ENCODE assay signal across 16 mouse cellular contexts in genomic region chr1:88406078-88406806, GRCm38 (mm10). TPM values are rescaled to one million over a fixed set of nuclear protein-coding genes. Genes with fewer than 3 reads are reported as not detected.
DNase-seq lines count a peak whose midpoint lies in the region; ATAC-seq and TF ChIP-seq lines count a peak whose summit lies in the region.
"Had no signal": no experiment of that assay in that cellular context is flagged by ENCODE, and none has a peak within 500 bp of the region (broad histone marks: within the 10 kb centered on the region; RNA-seq: fewer than 3 reads in every experiment).

No protein-coding gene starts in this region.

- H3K27ac ChIP-seq in forebrain, postnatal 0 days (ENCODE audit: low read depth, low read length), result no peak overlapping the region
- no peak overlapping the region for H3K27ac ChIP-seq in forebrain, embryonic 16.5 days (ENCODE audit: low read length)
- H3K27ac ChIP-seq in kidney, embryonic 15.5 days, result no peak overlapping the region
- H3K27ac ChIP-seq: macrophage had no signal

- no peaks in the 10 kb centered on the region for H3K9me3 ChIP-seq in forebrain, postnatal 0 days (ENCODE audit: low read length)
- no peaks in the 10 kb centered on the region for H3K9me3 ChIP-seq in forebrain, embryonic 16.5 days (ENCODE audit: control insufficient read depth, low read length)
- no peaks in the 10 kb centered on the region for H3K9me3 ChIP-seq in kidney, embryonic 15.5 days (replicated peaks)

- H3K4me3 ChIP-seq in forebrain, postnatal 0 days (ENCODE audit: low read depth, low read length), result no peak overlapping the region
- no peak overlapping the region for H3K4me3 ChIP-seq in forebrain, embryonic 16.5 days (replicated peaks; ENCODE audit: low read length)
- no peak overlapping the region for H3K4me3 ChIP-seq in kidney, embryonic 15.5 days (replicated peaks)

- TF ChIP-seq CTCF in forebrain, postnatal 0 days (IDR thresholded peaks at IDR 0.05; ENCODE audit: low read depth), result no peak

- ATAC-seq in forebrain, postnatal 0 days, result peak; percentile 45; the same call in 1 of the 2 replicates
- no peak for ATAC-seq in forebrain, embryonic 16.5 days
- ATAC-seq in kidney, embryonic 15.5 days (replicated peaks; ENCODE audit: low FRiP score), result 0 out of 2 replicates have a peak, but pooled peaks have one; percentile 25
- ATAC-seq in erythroid progenitor cell, adult 5-6 weeks (replicated peaks; ENCODE audit: low FRiP score, poor library complexity, severe bottlenecking), result no peak

- no peaks in the 10 kb centered on the region for H3K4me1 ChIP-seq in forebrain, postnatal 0 days (ENCODE audit: insufficient read depth)
- H3K4me1 ChIP-seq in forebrain, embryonic 16.5 days (replicated peaks; ENCODE audit: control insufficient read depth, insufficient read depth, low read length), result no peaks in the 10 kb centered on the region; the same call in 1 of the 2 replicates
- peaks cover 20% of the 10 kb centered on the region for H3K4me1 ChIP-seq in kidney, embryonic 15.5 days

- H3K27me3 ChIP-seq in forebrain, postnatal 0 days (ENCODE audit: insufficient read depth, low read length), result no peaks in the 10 kb centered on the region
- no peaks in the 10 kb centered on the region for H3K27me3 ChIP-seq in forebrain, embryonic 16.5 days (replicated peaks; ENCODE audit: control insufficient read depth, insufficient read depth, low read length)
- no peaks in the 10 kb centered on the region for H3K27me3 ChIP-seq in kidney, embryonic 15.5 days

- WGBS in forebrain, postnatal 0 days, result 41% methylated on average over 12 of the region's 12 CpGs
- 41% methylated on average over 12 of the region's 12 CpGs for WGBS in forebrain, embryonic 16.5 days
- 39% methylated on average over 12 of the region's 12 CpGs for WGBS in kidney, embryonic 15.5 days

- no peaks in the 10 kb centered on the region for H3K36me3 ChIP-seq in forebrain, postnatal 0 days (ENCODE audit: insufficient read depth)
- H3K36me3 ChIP-seq in forebrain, embryonic 16.5 days (ENCODE audit: control insufficient read depth, insufficient read depth), result no peaks in the 10 kb centered on the region
- H3K36me3 ChIP-seq in kidney, embryonic 15.5 days, result no peaks in the 10 kb centered on the region

- H3K4me2 ChIP-seq in forebrain, postnatal 0 days (ENCODE audit: low read depth), result no peak overlapping the region
- no peak overlapping the region for H3K4me2 ChIP-seq in forebrain, embryonic 16.5 days (ENCODE audit: low read length)
- H3K4me2 ChIP-seq in kidney, embryonic 15.5 days, result no peak overlapping the region

- no peak overlapping the region for H3K9ac ChIP-seq in forebrain, postnatal 0 days
- H3K9ac ChIP-seq in forebrain, embryonic 16.5 days (replicated peaks; ENCODE audit: low read depth, low read length), result no peak overlapping the region
- H3K9ac ChIP-seq in kidney, embryonic 15.5 days, result no peak overlapping the region

- no peak for DNase-seq in forebrain, postnatal 0 days
- DNase-seq in Muller cell, postnatal 12 days (ENCODE audit: inconsistent ontology term), result peak; percentile 79
- DNase-seq in mesoderm, embryonic 11.5 days (ENCODE audit: low read depth, low spot score), result peak; percentile 29
- no peak for DNase-seq in testis, postnatal 14 days (ENCODE audit: low spot score)
- DNase-seq in cerebellum, adult 8-10 months, result no peak
- DNase-seq: B cell, adult 2 months; cerebellum, postnatal 36 days; heart, postnatal 14 days had no signal

RNA-seq across cellular contexts. Expression of gene Spp2, which starts 0.5 kb away (rescaled TPM):
- total RNA-seq in forebrain, postnatal 0 days (2014; rRNA removed), result 1.3 TPM in 1 of 2 replicates, not detected in the other
- 0.52 and 1.2 TPM in 2 replicates for polyA plus RNA-seq in forebrain, postnatal 0 days (2015; fragmentation: Nextera tagmentation; extraction: Ambion mirVana)
- polyA plus RNA-seq in forebrain, embryonic 16.5 days (2015; fragmentation: Nextera tagmentation; extraction: Ambion mirVana), result 0.53 TPM in 1 of 2 replicates, not detected in the other
- 56.5 and 62.0 TPM in 2 replicates for polyA plus RNA-seq in kidney, embryonic 15.5 days (2015; fragmentation: Nextera tagmentation; extraction: Ambion mirVana)
- not detected in 2 replicates for total RNA-seq in erythroid progenitor cell, adult 5-6 weeks (2015; ENCODE audit: low replicate concordance)
- total RNA-seq in erythroid progenitor cell, adult 5-6 weeks (2017; ENCODE audit: low replicate concordance), result not detected in 2 replicates
- total RNA-seq: granulocyte monocyte progenitor cell, adult 5-6 weeks; heart, postnatal 14 days; left cerebral cortex, postnatal 36 days; MEL had no signal
- polyA plus RNA-seq: macrophage; testis, adult 2 months had no signal

Comparison
In these comparisons a context has a peak if more than half of its experiments do, and no peak if none do; other contexts are left out.
1. ATAC-seq: peak in forebrain, postnatal 0 days (single experiment) and kidney, embryonic 15.5 days (single experiment); none in forebrain, embryonic 16.5 days (single experiment) and erythroid progenitor cell, adult 5-6 weeks (single experiment).
2. DNase-seq: peak in Muller cell, postnatal 12 days (single experiment) and mesoderm, embryonic 11.5 days (single experiment); none in forebrain, postnatal 0 days (single experiment), testis, postnatal 14 days (single experiment) and cerebellum, adult 8-10 months (single experiment).
3. RNA of gene Spp2, which starts 0.5 kb away (polyA plus RNA-seq): 56.5 to 62.0 TPM in kidney, embryonic 15.5 days; 0.52 to 1.2 TPM in forebrain, postnatal 0 days and 0.53 TPM in forebrain, embryonic 16.5 days; every median in the first group is over 10 times any median in the second.